Mouse (Mus musculus) thymus, postnatal 36 days (tissue): Measurements from ENCODE around the gene Olfr397.

Experiments used
- DNase-seq, 2 experiments: peaks; one replicate each; pipeline ENCODE4 v3.0.0; 2022; ENCODE audit warnings: mixed read lengths in 2 of 2

Olfr397 gene

DNA sequence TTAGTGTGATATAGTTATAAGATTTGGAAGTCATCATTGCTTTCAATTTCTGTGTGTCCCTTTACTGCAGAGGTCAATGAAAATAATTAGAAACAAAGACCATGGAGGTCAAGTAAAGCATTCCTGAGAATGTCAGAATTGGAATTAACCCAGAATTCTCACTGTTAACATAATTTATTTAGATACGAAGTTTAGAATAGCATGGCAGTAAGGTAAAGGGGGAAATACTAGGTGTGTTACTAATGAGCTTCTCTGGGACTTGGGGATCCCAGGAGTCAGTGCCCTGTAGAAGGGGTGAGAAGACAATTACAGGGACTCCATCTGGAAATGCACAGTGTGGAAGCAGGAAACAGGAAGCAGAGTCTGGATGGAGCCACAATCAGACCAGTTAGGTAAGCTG lies at the start of gene Olfr397:
Gene Olfr397, plus strand, starts transcription at position 301 of the 400 bp plus-strand sequence.
- no peak for DNase-seq

DNA sequence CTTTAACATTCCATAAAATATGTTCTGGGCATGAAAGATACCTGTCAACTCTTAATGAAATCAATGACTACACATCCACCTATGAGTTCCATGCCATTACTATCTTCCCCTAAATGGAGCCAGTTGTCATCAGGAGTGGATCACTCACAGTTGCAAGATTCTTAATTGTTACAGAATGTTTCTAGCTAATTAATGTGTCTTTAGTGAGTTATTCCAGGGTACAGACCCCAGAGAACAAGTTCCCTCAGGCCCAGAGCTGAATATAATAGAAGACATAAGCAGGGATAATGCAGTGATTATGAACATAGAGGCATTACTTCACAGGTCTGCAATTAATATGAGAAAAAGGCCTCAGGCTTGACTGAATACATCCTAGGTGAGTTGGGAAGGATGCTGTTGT lies 24.2 kb upstream of the Olfr397 start, which contains the start of gene Olfr23:
Gene Olfr23, plus strand, starts transcription at position 301 of the 400 bp plus-strand sequence.
- no peak for DNase-seq

DNA sequence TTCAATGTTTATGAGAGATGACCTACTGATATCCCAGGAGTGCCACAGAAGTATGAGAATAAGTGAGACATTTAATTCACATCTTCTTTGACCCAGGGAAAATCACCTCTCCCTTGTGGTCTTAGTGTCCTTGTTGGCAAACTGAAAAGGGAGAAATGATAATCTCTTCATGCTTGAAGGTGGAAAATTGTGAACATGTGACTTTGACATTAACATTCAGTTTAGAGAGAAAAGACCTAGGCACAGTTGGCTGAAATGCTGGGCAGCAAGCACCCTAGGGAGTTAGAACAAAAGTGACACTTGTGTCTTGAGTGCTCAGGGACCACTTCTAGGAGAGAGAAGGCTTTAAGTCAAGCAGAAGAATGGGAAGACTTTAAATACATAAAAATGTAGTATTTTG lies 29.7 kb downstream of the Olfr397 start, which contains the start of gene Olfr398:
Gene Olfr398, minus strand, starts transcription at position 101 of the 400 bp plus-strand sequence.
- no peak for DNase-seq

DNA sequence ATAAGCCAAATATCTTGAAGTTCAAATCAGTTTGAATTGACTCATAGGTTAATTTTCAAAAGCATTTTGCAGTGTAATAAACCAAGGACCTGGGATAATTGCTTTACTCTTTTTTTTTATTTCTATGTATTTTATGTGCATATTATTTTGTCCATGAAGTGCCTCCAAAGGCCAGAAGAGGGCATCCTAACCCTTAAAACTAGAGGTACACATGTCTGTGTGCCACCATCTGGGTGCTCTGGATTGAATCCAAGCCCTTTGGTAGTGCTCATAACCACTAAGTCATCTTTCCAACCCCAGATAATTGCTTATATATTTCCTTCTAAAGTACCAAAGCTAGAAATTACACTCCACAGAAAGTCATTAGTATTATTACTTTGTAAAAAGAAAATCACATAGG lies 32.5 kb downstream of the Olfr397 start:
- DNase-seq, result no peak
